Mouse (Mus musculus): ENCODE results near the gene Zfp30.

DNA sequence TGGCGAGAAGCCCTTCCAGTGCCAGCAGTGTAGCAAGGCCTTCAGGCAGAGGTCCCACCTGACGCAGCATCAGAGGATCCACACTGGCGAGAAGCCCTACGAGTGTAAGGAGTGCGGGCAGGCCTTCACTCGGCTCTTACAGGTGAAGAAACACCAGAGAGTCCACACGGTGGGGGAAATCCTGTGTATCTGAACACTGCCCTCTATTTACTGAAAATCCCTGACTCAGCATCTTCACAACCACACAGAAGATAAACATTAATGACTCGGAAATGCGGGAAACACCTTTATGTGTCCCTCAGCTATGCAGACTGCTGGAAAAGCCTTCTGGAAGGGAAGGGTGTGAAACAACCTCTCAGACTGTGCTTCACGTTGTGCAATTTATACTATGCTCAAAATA is 6.4 kb upstream of the Zfp30 start:
- TF ChIP-seq CTCF (IDR thresholded peaks at IDR 0.05; ENCODE audit: low read depth) = no peak
- no peak for TF ChIP-seq EP300 (IDR thresholded peaks at IDR 0.05; ENCODE audit: low read depth)
